Mouse (Mus musculus) E14TG2a.4 (cell line): ENCODE measurements around the gene Gm21887.
"Not testable (repeated sequence)": the region's sequence is repeated elsewhere in the genome, so short reads cannot be mapped to it uniquely, and the experiment has no call there.

Experiments
- CTCF ChIP-seq: conservative IDR thresholded peaks from 2 replicates; pipeline ENCODE4 v1.5.1; 2014; ENCODE audit warnings: low read length
- NANOG ChIP-seq: IDR thresholded peaks from 2 replicates; pipeline ENCODE4 v1.6.1; 2014; ENCODE audit warnings: borderline replicate concordance, low read length, mixed read lengths
- POU5F1 ChIP-seq: IDR thresholded peaks from 2 replicates; pipeline ENCODE4 v1.6.1; 2014; ENCODE audit warnings: low read length, borderline replicate concordance

GRCm38 (mm10) chrX:169997456-169997853 lies 12.0 kb upstream of the Gm21887 start:
- not testable (repeated sequence) for TF ChIP-seq CTCF, POU5F1, NANOG
